Mouse (Mus musculus) myocyte (in vitro differentiated cells): ENCODE measurements around the gene Dscaml1. TPM values are rescaled to one million over a fixed set of nuclear protein-coding genes. Genes with fewer than 3 reads are reported as not detected.

ENCODE experiments used
- H3K27me3 ChIP-seq: one replicate; pipeline ENCODE4 v1.6.1; 2011; ENCODE audit not compliant: control insufficient read depth, insufficient read depth, insufficient read length
- H3K36me3 ChIP-seq: one replicate; pipeline ENCODE4 v1.6.1; 2011; ENCODE audit not compliant: control insufficient read depth, insufficient read depth
- H3K4me2 ChIP-seq: one replicate; pipeline ENCODE4 v1.6.1; 2011; ENCODE audit warnings: low read depth, control low read depth
- H3K4me3 ChIP-seq: one replicate; pipeline ENCODE4 v1.5.1; 2011; ENCODE audit warnings: mild to moderate bottlenecking, control low read depth, moderate library complexity
- H3K79me2 ChIP-seq: one replicate; pipeline ENCODE4 v1.6.1; 2011; ENCODE audit not compliant: control insufficient read depth, insufficient read depth
- H3ac ChIP-seq: one replicate; pipeline ENCODE4 v1.6.1; 2011; ENCODE audit not compliant: control insufficient read depth, insufficient read length
- CEBPB ChIP-seq: IDR thresholded peaks from 2 replicates; pipeline ENCODE4 v1.6.1; 2011; ENCODE audit warnings: mild to moderate bottlenecking, moderate library complexity; ENCODE audit not compliant: poor library complexity, insufficient read depth, severe bottlenecking
- E2F4 ChIP-seq: IDR thresholded peaks from one replicate; pipeline ENCODE4 v1.6.1; 2011; ENCODE audit warnings: mild to moderate bottlenecking, control low read depth, moderate library complexity; ENCODE audit not compliant: insufficient read depth
- MAX ChIP-seq: IDR thresholded peaks from one replicate; pipeline ENCODE4 v1.6.1; 2011; ENCODE audit warnings: low read depth, mild to moderate bottlenecking, control low read depth
- MYOD1 ChIP-seq, 3 experiments: IDR thresholded peaks; one replicate each; pipeline ENCODE4 v1.6.1; 2011; ENCODE audit warnings: control low read depth in 2 of 3, low read depth in 2 of 3, mild to moderate bottlenecking in 2 of 3, moderate library complexity in 1 of 3; ENCODE audit not compliant: insufficient read length in 2 of 3, control insufficient read depth in 1 of 3
- MYOG ChIP-seq, 3 experiments: IDR thresholded peaks; one replicate each; pipeline ENCODE4 v1.6.1; 2011; ENCODE audit warnings: control low read depth in 2 of 3, low read depth in 2 of 3, mild to moderate bottlenecking in 2 of 3; ENCODE audit not compliant: insufficient read length in 2 of 3, control insufficient read depth in 1 of 3, insufficient read depth in 1 of 3
- POLR2A ChIP-seq: IDR thresholded peaks from one replicate; pipeline ENCODE4 v1.6.1; 2011; ENCODE audit warnings: low read depth, mild to moderate bottlenecking, control low read depth, moderate library complexity; ENCODE audit not compliant: insufficient read length
- POLR2AphosphoS2 ChIP-seq: IDR thresholded peaks from one replicate; pipeline ENCODE4 v1.6.1; 2011; ENCODE audit warnings: low read depth, control low read depth; ENCODE audit not compliant: insufficient read length
- REST ChIP-seq: IDR thresholded peaks from one replicate; pipeline ENCODE4 v1.6.1; 2011; ENCODE audit warnings: mild to moderate bottlenecking, control low read depth, moderate library complexity; ENCODE audit not compliant: insufficient read depth, insufficient read length
- SRF ChIP-seq: IDR thresholded peaks from one replicate; pipeline ENCODE4 v1.6.1; 2011; ENCODE audit warnings: low read depth; ENCODE audit not compliant: control insufficient read depth, insufficient read length
- TCF12 ChIP-seq: IDR thresholded peaks from one replicate; pipeline ENCODE4 v1.6.1; 2011; ENCODE audit warnings: mild to moderate bottlenecking, control low read depth; ENCODE audit not compliant: poor library complexity, insufficient read depth, severe bottlenecking
- TCF3 ChIP-seq: IDR thresholded peaks from one replicate; pipeline ENCODE4 v1.6.1; 2011; ENCODE audit warnings: low read depth, control low read depth; ENCODE audit not compliant: insufficient read length
- USF1 ChIP-seq: IDR thresholded peaks from one replicate; pipeline ENCODE4 v1.6.1; 2011; ENCODE audit warnings: low read depth, mild to moderate bottlenecking, control low read depth, moderate library complexity
- polyA plus RNA-seq: library from polyadenylated mRNA; unstranded; fragments of >200 nt; fragmentation: generic; extraction: Trizol; gene quantifications from one replicate; pipeline ENCODE4 v1.2.1, GENCODE M21; 2012; ENCODE audit warnings: missing spikeins

The Dscaml1 gene
- polyA plus RNA-seq, 1 experiment, result not detected

DNA sequence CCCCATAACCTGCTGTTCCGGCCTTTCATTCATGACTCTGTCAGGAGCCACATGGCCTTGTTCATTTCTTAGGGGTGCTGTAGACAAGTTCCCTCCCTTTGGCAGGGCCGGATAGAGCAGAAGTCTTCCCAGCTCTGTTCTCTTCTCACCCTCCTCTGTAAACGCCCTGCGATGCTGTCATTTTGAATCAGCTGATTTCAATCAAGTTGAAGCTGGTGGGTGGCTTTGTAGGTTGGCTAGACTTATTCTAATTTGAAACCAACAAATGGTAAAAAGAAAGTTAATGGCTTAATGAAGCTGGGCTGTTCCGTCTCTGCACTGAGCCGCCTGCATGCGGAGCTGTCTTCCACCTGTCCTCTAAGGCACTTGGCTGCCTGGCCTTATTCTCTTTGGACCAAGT lies 161.3 kb downstream of the Dscaml1 start:
- peaks cover 12% of the 10 kb centered on the region for H3K27me3 ChIP-seq
- H3K36me3 ChIP-seq, result no peaks in the 10 kb centered on the region
- TF ChIP-seq MAX (no peak), MYOG (IDR thresholded peaks at IDR 0.05; ENCODE audit: control insufficient read depth in 1 of 3, insufficient read depth in 1 of 3, insufficient read length in 2 of 3, low read depth in 2 of 3) (no peak), SRF (no peak), MYOD1 (IDR thresholded peaks at IDR 0.05; ENCODE audit: control insufficient read depth in 1 of 3, insufficient read length in 2 of 3, low read depth in 2 of 3) (no peak), USF1 (no peak), CEBPB (no peak), TCF3 (no peak), REST (no peak), POLR2A (no peak), E2F4 (no peak), TCF12 (no peak)
- H3K4me2 ChIP-seq, result no peak overlapping the region
- no peak overlapping the region for H3K4me3 ChIP-seq
- H3K79me2 ChIP-seq, result no peaks in the 10 kb centered on the region
- H3ac ChIP-seq, result no peak overlapping the region

DNA sequence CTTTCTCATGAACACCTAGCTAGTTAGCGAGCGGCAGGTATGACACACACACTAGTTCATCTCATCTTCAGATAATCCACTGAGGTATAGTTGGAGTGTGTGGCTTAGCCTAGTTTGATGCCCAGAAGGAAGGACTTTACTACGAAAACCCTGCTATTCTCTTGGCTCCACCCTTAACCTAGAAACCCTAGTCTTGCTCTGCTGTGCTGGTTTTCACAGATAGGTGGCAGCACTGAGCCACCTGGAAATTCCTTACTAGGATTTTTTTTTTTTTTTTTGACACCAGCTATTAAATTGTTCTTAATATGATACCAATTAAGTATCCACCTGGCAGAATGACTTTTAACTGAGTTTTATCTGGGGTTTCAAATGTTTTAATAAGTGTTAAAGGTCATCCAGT lies 163.4 kb downstream of the Dscaml1 start:
- H3K4me2 ChIP-seq, result no peak overlapping the region
- no peaks in the 10 kb centered on the region for H3K79me2 ChIP-seq
- peaks cover 12% of the 10 kb centered on the region for H3K27me3 ChIP-seq
- no peaks in the 10 kb centered on the region for H3K36me3 ChIP-seq
- H3K4me3 ChIP-seq, result no peak overlapping the region
- no peak overlapping the region for H3ac ChIP-seq
- TF ChIP-seq REST, result no peak
- TF ChIP-seq SRF, result no peak
- no peak for TF ChIP-seq MYOD1 (IDR thresholded peaks at IDR 0.05; ENCODE audit: control insufficient read depth in 1 of 3, insufficient read length in 2 of 3, low read depth in 2 of 3)
- no peak for TF ChIP-seq POLR2A
- no peak for TF ChIP-seq E2F4
- no peak for TF ChIP-seq MYOG (IDR thresholded peaks at IDR 0.05; ENCODE audit: control insufficient read depth in 1 of 3, insufficient read depth in 1 of 3, insufficient read length in 2 of 3, low read depth in 2 of 3)

DNA sequence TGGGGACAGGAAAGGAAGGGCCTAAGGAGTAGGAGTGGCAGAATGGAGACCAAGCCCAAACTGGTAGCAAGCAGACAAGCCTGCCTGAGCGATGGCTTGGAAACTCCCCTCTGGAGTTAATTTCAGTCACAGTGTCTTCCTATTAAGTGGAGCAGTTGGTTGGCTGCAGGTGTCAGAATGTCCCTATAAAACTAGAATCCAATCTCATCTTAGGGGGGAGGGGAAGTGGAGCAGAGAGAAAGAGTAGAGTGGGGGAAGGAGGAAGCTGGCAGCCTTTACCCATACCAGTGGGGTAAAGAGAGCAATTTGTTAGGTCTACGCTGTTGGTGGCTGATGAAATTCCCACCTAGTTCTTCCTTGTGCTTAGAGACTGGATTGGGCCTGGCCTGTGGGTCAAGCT lies 164.6 kb downstream of the Dscaml1 start:
- Histone ChIP-seq H3ac (no peak overlapping the region), H3K79me2 (no peaks in the 10 kb centered on the region), H3K4me2 (no peak overlapping the region), H3K4me3 (no peak overlapping the region), H3K36me3 (no peaks in the 10 kb centered on the region), H3K27me3 (peaks cover 12% of the 10 kb centered on the region)
- TF ChIP-seq POLR2A (no peak), MYOG (IDR thresholded peaks at IDR 0.05; ENCODE audit: control insufficient read depth in 1 of 3, insufficient read depth in 1 of 3, insufficient read length in 2 of 3, low read depth in 2 of 3) (no peak), CEBPB (no peak), TCF3 (no peak), E2F4 (no peak)

GRCm38 (mm10) chr9:45592374-45592773 lies 165.9 kb downstream of the Dscaml1 start:
- no peak for TF ChIP-seq E2F4
- TF ChIP-seq MYOG (IDR thresholded peaks at IDR 0.05; ENCODE audit: control insufficient read depth in 1 of 3, insufficient read depth in 1 of 3, insufficient read length in 2 of 3, low read depth in 2 of 3), result no peak
- no peak for TF ChIP-seq CEBPB
- no peak for TF ChIP-seq TCF3
- TF ChIP-seq USF1, result no peak
- TF ChIP-seq MAX, result no peak
- TF ChIP-seq MYOD1 (IDR thresholded peaks at IDR 0.05; ENCODE audit: control insufficient read depth in 1 of 3, insufficient read length in 2 of 3, low read depth in 2 of 3), result no peak
- TF ChIP-seq POLR2AphosphoS2, result no peak
- no peak for TF ChIP-seq REST
- no peak for TF ChIP-seq SRF
- TF ChIP-seq TCF12, result no peak
- no peak for TF ChIP-seq POLR2A
- peaks cover 12% of the 10 kb centered on the region for H3K27me3 ChIP-seq
- H3K4me2 ChIP-seq, result no peak overlapping the region
- no peaks in the 10 kb centered on the region for H3K79me2 ChIP-seq
- no peak overlapping the region for H3ac ChIP-seq
- no peaks in the 10 kb centered on the region for H3K36me3 ChIP-seq
- no peak overlapping the region for H3K4me3 ChIP-seq

DNA sequence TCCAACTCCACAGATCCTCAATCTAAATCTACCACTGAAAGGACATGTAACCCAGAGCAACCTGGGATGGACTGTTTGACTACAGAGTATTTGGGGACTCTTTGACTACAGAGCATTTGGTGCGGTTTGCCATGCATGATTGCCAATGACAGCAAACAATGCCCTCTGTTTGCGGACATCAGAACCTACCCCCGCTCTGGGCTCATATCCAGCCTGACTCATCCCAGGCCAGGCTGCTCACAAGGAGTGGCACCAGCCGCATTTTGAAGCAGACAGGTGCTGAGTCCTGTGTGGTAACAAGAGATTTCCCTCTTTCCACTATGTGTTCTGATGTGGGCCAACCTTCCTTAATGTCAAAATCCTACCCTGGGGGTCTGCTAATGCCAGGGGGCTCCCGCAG lies 171.7 kb downstream of the Dscaml1 start:
- TF ChIP-seq MYOD1 (IDR thresholded peaks at IDR 0.05; ENCODE audit: control insufficient read depth in 1 of 3, insufficient read length in 2 of 3, low read depth in 2 of 3) (peak in 1 of 3 experiments; percentile 62), MYOG (IDR thresholded peaks at IDR 0.05; ENCODE audit: control insufficient read depth in 1 of 3, insufficient read depth in 1 of 3, insufficient read length in 2 of 3, low read depth in 2 of 3) (peak in 1 of 3 experiments; percentile 42), TCF3 (no peak)
- Histone ChIP-seq H3K4me2 (no peak overlapping the region), H3K79me2 (no peaks in the 10 kb centered on the region), H3K4me3 (no peak overlapping the region), H3K36me3 (no peaks in the 10 kb centered on the region), H3ac (no peak overlapping the region), H3K27me3 (peaks cover 1% of the 10 kb centered on the region)
